Mouse (Mus musculus): ENCODE results near the gene Scd3. TPM values are rescaled to one million over a fixed set of nuclear protein-coding genes. Genes with fewer than 3 reads are reported as not detected.
A peak's percentile ranks its signal among the peaks of the same experiment; 100 is the strongest.

The Scd3 gene
- total RNA-seq (2021) = under 1 TPM; 0.17 to 0.68 TPM
- long read RNA-seq, experiment 1 = 0 reads
- long read RNA-seq, experiment 2, partial matches to known transcripts = 0 of 1 reads
- long read RNA-seq, experiment 2, other reads (novel, unspliced or antisense) = 1 of 1 reads

DNA sequence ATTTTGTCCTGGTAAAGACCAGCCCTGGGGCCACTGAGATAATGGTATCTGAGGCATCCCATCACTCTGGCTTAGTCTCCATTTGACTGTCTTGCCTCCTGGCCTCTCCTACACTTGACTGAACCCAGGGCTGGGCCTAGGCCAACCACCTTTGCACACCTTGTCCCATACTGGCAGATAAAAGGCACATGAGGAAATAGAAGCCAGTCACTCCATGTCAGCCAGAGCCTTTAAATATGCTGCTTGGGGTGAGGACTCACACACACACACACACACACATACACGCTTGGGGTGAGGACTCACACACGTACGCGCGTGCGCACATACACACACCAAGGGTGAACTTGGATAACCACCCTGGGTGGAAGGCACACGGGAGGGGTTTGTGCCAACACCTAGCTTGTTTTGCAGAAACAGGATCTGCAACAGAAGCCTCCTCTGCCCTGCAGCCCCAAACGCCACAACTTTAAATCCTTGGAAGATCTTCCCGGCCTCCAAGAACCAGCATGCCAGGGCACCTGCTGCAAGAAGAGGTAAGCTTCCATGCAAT is at the start of gene Scd3:
Gene Scd3, plus strand, starts transcription at position 255 of the 550 bp plus-strand sequence.
- DNase-seq (ENCODE audit: low spot score in 2 of 2) = no peak

DNA sequence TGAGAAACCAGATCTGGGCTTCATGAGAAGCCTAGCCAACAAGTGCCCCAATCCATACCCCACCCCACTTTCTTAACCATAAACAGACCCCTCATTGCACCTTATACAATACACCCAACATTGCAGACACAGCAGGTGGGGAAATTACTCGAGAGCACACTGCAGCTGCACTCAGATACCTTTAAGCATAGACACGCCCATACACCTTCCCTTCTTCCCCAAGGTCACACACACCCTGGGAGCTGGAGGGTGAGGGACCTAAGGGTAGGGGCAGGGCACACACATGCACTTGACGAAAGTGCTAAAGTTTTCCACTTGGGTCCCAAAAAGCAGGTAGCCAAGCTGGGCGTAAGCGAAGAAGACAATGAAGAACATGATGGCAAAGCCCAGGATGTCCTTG is 49.3 kb upstream of the Scd3 start:
- DNase-seq (ENCODE audit: low spot score in 2 of 2) = no peak

DNA sequence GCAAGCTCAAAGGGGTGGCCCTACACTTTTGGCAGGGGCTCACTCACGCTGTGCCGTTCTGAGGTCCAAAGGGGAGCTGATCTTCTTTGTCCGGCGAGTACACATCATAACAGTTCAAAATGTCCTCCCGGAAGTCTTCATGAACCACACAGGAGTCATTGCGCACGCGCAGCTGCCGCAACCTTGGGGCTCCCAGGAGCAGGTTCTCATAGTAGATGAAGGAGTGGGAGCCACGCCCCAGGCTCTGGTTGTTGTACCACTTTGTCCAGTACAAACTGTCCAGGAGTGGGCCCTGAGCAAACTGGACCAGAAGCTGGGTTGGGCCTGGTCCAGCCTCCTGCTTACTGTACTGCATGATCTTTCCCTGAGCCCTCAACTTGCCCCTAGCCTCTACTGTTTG is 46.1 kb upstream of the Scd3 start:
- DNase-seq (ENCODE audit: low spot score in 2 of 2) = no peak

DNA sequence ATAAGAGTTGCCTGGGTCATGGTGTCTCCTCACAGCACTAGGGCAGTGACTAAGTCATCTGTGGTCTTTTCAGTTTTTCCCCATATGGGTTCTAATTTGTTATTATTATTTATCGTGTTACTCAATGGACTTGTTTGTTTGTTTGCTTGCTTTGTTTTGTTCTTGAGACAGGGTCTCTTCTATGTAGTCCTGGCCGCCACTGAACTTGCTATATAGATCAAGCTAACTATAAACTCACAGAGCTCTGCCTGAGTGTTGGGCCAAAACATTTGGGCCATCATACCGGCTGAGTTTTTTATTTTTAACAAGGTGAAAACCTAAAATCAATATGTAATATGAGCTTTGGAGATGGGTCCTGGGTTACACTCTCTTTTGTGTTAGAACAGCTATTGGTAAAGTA is 43.7 kb upstream of the Scd3 start:
- DNase-seq (ENCODE audit: low spot score in 2 of 2) = no peak

DNA sequence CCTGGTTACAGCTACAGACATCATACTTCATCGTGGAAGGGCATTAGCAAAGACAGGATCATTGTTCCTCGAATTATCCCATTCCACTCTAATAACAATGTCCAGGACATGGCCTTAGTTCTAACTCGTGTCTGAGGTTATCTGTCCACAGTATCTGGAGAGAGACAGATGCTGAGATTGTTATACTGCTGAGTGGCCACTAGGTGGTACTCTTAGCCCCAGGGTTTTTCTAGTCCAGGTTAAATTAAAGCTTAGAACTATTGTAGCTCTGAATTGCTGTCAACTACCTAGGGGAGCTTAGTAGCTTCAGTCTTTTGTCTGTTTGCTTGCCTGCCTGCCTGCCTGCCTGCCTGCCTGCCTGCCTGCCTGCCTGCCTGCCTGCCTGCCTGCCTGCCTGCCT is 41.6 kb upstream of the Scd3 start:
- no peak for DNase-seq (ENCODE audit: low spot score in 2 of 2)

GRCm38 (mm10) chr19:44174835-44175234 is 28.2 kb upstream of the Scd3 start:
- DNase-seq (ENCODE audit: low spot score in 2 of 2) = no peak

- no peak for DNase-seq (ENCODE audit: low spot score in 2 of 2)
Observed at GRCm38 (mm10) chr19:44176741-44177140, 26.3 kb upstream of the Scd3 start.

DNA sequence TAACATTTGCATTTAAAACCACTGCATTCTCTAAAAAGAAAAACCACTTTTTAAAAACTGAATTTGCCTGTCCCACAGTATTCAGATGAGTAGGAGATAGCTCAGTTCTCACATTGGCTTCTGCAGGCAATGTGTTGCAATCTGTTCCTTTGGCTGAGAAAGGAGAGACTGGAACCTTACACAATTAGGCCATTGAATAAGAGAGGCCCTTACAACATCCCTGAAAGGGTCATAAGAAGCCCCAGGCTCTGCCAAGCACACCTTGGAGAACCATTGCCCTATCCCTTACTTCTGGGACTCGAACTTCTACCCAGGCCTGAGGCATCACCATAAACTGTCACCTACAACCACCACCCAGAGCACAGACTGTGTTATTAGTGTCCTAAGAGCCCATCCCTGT is 22.6 kb upstream of the Scd3 start:
- no peak for DNase-seq (ENCODE audit: low spot score in 2 of 2)

- DNase-seq (ENCODE audit: low spot score in 2 of 2) = no peak
Observed at GRCm38 (mm10) chr19:44183968-44184367, 19.1 kb upstream of the Scd3 start.

- DNase-seq (ENCODE audit: low spot score in 2 of 2) = no peak
Observed at GRCm38 (mm10) chr19:44189056-44189455, 14.0 kb upstream of the Scd3 start.

DNA sequence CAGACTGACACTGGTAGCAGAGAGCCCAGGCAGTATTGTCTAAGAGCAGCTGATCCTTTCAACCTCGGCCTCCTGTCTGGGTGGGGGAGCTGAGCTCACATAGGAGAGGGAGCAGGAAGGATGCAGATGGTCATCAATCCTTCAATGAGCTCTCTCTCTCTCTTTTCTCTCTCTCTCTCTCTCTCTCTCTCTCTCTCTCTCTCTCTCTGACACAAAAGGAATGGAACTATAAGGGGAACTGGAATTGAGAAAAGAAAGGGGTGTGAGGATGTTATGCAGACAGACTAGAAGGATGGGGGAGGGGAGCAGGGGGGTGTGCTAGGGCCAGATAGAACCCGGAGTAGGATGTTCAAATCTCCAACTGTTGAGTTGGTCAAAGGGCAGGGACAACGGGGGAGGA is 10.7 kb upstream of the Scd3 start, which contains the start of gene Pkd2l1:
Gene Pkd2l1, minus strand, starts transcription at position 101 of the 400 bp plus-strand sequence.
- no peak for DNase-seq (ENCODE audit: low spot score in 2 of 2)

DNA sequence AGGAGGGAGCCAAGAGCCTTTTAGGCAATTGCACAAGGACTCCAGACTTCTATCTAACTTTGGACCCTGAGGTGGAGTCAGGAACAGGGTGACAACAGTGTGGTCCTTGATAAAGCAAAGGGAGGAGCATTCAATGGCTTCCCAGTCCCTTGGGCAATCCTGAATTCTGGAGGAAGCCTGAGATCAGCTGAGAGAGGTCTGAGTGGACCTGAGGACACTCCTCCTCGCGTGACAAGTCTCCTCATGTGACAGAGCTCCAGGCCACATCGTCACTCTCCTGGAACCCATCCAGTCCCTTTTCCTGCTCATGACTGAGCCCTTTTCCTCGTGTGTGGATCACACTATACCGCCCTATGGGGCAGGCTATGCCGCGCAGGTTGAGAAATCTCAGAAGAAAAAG is 9.2 kb upstream of the Scd3 start:
- DNase-seq (ENCODE audit: low spot score in 2 of 2) = no peak

GRCm38 (mm10) chr19:44195138-44195537 is 7.9 kb upstream of the Scd3 start:
- peak; percentile 28 to 43 for DNase-seq (ENCODE audit: low spot score in 2 of 2)

DNA sequence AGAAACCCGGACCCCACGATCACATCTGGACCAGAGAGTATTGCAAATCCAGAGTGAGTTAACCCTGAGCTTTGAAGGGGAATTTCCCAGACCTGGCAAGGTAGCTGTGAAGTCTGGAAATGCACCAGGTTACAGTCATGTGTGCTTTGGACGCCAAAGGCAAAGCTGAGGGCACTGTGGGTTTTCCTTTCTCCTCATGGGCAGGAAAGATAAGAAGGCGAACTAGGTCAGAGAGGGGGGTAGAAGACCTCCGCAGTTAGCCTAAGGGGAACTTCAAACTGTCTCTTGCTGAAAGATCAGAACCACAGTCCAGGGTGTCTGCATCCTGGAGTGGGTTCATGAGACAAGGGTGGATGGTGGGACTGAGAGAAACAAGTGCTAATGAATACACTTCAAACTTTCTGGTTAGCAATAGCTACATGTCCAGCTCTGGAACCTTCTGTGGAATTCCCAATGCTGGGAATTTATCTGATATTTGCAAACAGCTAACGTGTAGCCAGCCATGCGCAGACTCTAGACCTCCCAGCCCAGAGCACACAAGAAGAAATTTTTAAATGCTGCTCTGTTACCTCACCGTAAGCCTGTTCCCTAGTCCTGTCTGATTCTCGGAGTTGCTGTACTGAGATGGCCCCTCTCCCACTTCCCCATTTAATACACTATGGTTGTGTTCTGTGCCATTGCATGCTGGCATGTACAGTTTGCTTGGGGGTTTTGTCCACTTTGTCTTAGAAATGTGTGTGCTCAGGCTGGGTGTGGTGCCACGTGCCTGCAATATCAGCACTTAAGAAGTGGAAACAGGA is 5.8 kb upstream of the Scd3 start:
- no peak for DNase-seq (ENCODE audit: low spot score in 2 of 2)

- DNase-seq (ENCODE audit: low spot score in 2 of 2) = no peak
Observed at GRCm38 (mm10) chr19:44198494-44198893, 4.6 kb upstream of the Scd3 start.

DNA sequence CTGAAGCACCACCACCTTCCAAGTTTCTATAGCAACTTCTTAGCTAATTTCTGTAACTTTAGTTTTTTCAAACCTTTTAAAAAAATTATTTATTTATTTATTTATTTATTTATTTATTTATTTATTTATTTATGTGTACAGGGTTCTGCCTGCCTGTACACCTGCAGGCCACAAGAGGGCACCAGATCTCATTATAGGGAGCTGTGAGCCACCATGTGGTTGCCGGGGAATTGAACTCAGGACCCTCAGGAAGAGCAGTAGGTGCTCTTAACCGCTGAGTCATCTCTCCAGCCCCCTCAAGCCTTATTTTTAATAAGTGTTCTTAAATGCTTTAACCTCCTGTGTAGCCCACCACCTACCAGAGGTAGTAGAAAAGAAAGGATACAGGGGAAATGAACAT is 4.1 kb upstream of the Scd3 start:
- DNase-seq (ENCODE audit: low spot score in 2 of 2) = no peak

GRCm38 (mm10) chr19:44207079-44207478 is 4.0 kb downstream of the Scd3 start:
- no peak for DNase-seq (ENCODE audit: low spot score in 2 of 2)

GRCm38 (mm10) chr19:44215255-44215654 is 12.2 kb downstream of the Scd3 start:
- no peak for DNase-seq (ENCODE audit: low spot score in 2 of 2)

- no peak for DNase-seq (ENCODE audit: low spot score in 2 of 2)
Observed at GRCm38 (mm10) chr19:44217958-44218525, 15.0 kb downstream of the Scd3 start.

- DNase-seq (ENCODE audit: low spot score in 2 of 2) = no peak
Observed at GRCm38 (mm10) chr19:44225728-44226127, 22.7 kb downstream of the Scd3 start.

GRCm38 (mm10) chr19:44229776-44230175 is 26.7 kb downstream of the Scd3 start:
- no peak for DNase-seq (ENCODE audit: low spot score in 2 of 2)

GRCm38 (mm10) chr19:44230212-44230611 is 27.1 kb downstream of the Scd3 start:
- DNase-seq (ENCODE audit: low spot score in 2 of 2) = no peak
